Mouse (Mus musculus): ENCODE data around the gene Acvr1b.

DNA sequence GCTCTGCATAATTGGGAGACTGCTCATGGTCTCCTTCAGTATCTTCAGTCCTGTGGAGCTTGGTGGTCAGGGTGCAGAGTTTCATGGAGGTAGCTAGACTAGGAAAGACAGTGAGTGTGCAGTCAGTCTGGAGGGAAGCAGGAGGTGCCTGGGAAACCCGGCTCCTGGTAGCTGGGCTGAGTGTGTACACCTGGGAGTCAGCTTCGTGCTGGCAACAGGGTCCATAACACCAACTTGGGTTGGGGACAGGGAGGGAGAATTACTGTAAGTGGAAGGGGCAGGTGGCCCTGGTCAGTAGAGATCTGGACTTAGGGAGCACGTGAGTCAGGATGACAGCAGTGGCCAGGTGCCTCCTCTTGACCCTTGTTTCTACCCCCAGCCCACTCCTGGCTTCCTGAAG, 86.1 kb downstream of the Acvr1b start:
- no peak for TF ChIP-seq CTCF (IDR thresholded peaks at IDR 0.05; ENCODE audit: control insufficient read depth, insufficient read depth, insufficient read length)
- no peak for TF ChIP-seq USF1 (IDR thresholded peaks at IDR 0.05; ENCODE audit: low read depth)
- no peak for TF ChIP-seq MAX (IDR thresholded peaks at IDR 0.05)
- no peak for TF ChIP-seq CEBPB (IDR thresholded peaks at IDR 0.05; ENCODE audit: low read depth)

Measured in C2C12 (cell line).